Mouse (Mus musculus): ENCODE measurements at regions not wholly inside any gene's neighbourhood (a gene's known extent, or its start where the extent isn't known, plus 50 kb on each side); places are given as distances from the start of the nearest gene placed in this dataset.

GRCm38 (mm10) chr14:29784506-29784905, 62.8 kb upstream of the Cacna2d3 start:
- DNase-seq (ENCODE audit: low spot score in 2 of 2), result no peak

DNA sequence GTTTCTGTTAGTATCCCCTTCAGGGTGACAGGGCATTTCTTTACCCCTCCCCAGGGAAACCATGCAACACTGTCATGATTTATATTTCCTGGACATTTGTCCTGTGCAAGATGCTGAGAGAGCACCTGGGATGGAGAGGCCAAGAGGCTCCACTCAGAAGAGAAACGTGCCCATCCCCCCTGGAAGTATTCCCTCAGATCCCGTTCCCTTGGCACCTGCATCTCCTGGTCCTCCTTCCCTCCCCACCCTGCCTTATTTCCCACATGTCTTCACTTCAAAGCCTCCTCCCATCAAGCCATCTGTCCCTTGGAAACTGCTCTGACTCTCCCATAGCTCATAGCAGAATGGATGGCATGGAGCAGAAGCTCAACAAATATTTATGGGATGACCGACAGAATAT, 64.8 kb upstream of the Cacna2d3 start:
- DNase-seq (ENCODE audit: low spot score in 2 of 2), result no peak

- no peak for DNase-seq (ENCODE audit: low spot score in 2 of 2)
These were observed 66.1 kb upstream of the Cacna2d3 start for GRCm38 (mm10) chr14:29787796-29788195.

- DNase-seq (ENCODE audit: low spot score in 2 of 2), result no peak
These were observed 66.7 kb upstream of the Cacna2d3 start for GRCm38 (mm10) chr14:29788351-29788750.

GRCm38 (mm10) chr14:29795325-29795724, 73.7 kb upstream of the Cacna2d3 start:
- DNase-seq (ENCODE audit: low spot score in 2 of 2), result no peak

GRCm38 (mm10) chr14:29796396-29796795, 74.7 kb upstream of the Cacna2d3 start:
- no peak for DNase-seq (ENCODE audit: low spot score in 2 of 2)

DNA sequence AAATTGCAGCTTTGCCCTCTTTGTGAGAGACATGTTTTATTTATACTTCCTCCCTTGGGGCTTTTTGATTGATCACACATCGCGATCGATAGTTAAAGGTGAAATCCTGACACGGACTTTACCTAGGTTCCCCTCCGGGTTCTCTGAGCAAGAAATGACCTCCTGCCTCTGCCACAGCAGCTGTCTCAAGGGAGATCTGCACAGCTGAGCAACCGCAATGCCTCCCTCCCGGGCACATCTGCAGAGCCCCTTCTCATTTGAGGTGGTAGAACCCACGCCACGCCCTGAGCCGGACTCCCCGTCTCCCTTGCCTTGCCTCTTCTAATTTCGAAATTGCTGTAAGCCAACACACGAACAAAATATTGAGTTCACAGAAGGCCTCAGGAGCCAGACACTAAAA, 78.2 kb upstream of the Cacna2d3 start:
- DNase-seq (ENCODE audit: low spot score in 2 of 2), result no peak

DNA sequence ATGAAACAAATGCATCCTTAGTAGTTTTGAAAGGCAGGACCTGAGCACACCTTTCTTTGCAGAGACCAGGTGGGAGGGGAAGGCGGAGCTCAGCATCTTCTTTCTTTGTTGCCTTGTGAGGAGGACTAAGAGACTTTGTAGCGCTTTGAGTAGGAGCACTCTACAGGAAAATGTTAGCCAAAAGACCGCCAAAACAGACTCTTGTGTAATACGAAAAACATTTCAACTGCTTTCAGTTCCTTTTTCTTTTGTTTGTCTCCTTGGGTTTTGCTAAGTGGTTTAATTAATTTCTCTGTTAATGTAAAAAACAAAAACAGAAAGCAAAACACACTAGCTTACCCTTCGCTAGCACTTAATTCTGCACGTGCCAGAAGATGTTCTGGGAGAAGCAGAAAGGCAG, 83.6 kb upstream of the Cacna2d3 start:
- no peak for DNase-seq (ENCODE audit: low spot score in 2 of 2)

DNA sequence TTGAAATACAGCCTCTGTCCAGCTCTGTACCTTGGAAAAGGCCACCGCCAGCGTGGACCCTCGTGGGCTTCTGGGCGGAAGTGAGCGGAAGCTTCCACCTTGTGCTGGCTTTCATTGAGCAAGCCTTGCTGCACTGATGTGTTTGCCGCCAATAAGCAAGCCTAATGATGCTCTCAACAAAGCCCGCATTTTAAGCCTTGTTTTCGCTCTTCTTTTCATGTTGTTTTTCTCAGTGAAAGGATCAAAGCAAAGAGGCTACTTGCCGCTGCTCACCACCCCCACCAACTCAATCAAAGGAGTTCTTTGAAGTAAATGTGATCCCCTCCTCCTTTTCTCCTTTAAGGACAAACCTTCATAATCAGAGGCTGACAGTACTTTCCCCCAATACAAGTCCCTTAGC, 86.2 kb upstream of the Cacna2d3 start:
- no peak for DNase-seq (ENCODE audit: low spot score in 2 of 2)

DNA sequence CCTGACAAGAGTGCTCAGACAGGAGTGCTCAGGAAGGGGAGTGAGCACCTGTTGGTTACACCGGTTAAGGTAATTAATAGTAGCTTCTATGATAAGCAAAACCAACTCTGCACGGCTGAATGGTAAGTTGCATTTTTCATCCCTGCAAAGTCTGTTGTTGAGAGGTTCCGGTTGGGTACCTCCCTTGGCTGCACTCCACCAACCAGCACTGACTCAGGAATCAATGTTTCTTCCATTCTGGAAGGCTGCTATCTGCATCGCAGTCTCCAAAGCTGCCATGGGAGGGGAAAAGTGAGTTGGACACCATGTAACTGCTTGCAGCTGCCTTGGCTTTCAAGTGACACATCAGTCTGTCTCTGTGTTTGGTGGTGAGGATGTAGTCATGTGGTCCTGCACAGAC, 93.0 kb upstream of the Cacna2d3 start:
- no peak for DNase-seq (ENCODE audit: low spot score in 2 of 2)

GRCm38 (mm10) chr14:29817548-29817947, 95.9 kb upstream of the Cacna2d3 start:
- no peak for DNase-seq (ENCODE audit: low spot score in 2 of 2)

DNA sequence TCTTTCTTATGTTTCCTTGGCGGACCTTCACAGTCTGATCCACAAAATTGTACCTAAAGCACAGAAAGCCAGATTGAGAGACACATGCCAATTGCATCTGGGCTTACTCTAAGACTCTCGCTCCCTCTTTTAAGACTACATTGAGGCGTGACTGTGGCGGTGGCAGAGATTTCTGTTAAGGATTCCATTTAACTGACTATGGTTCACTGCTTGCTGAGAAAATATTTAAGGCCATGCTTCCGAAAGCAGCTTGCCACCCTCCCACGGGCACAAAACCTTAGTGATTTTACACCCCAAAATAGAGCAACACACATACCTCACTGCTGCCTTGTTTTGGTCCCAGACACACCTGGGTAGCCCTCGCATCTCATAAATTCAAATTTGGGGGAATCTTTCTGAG, 96.6 kb upstream of the Cacna2d3 start:
- no peak for DNase-seq (ENCODE audit: low spot score in 2 of 2)

DNA sequence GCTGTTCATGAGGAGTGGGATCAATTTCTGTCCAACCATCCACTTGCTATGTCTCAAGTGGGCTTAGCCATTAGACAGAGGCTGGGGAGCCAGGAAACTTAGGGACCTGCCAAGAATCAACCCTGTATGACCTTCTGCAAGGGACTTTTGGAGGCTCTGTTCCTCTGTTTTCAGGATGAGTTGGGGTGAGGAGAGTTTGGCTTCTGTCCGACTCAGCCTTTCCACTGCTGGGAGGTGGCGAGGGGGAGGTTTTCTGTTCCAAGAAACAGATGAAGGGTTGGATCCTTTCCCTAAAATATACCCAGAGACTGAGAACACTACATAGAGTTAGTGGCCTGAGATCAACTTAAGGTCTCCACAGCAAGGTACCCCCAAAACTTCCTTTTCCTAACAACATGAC, 97.1 kb upstream of the Cacna2d3 start:
- no peak for DNase-seq (ENCODE audit: low spot score in 2 of 2)

GRCm38 (mm10) chr14:29837063-29837462, 115.4 kb upstream of the Cacna2d3 start:
- DNase-seq (ENCODE audit: low spot score in 2 of 2), result no peak

GRCm38 (mm10) chr14:29839576-29839975, 117.9 kb upstream of the Cacna2d3 start:
- DNase-seq (ENCODE audit: low spot score in 2 of 2), result no peak

GRCm38 (mm10) chr14:29841361-29842117, 119.9 kb upstream of the Cacna2d3 start:
- no peak for DNase-seq (ENCODE audit: low spot score in 2 of 2)

DNA sequence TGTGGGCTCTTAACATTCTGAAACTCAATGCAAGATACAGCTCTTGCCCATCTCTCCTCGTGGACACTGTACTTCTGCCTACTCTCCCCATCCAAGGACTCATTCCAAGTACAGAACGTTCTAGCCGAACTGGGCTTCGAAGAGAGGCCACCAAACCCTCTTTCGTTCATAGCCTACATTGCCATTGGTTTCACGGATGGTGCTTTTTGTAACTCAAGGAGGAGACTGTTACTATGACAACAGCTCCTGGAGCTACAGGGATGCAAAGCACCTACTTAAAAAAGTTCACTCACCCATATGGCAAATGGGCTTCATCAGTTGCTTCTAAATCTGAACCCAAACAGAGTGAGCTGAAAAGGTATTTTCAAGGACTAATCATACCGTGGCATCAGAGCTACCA, 120.4 kb upstream of the Selenok start:
- no peak for DNase-seq (ENCODE audit: low spot score in 2 of 2)

GRCm38 (mm10) chr14:29851286-29851685, 116.8 kb upstream of the Selenok start:
- DNase-seq (ENCODE audit: low spot score in 2 of 2), result no peak

DNA sequence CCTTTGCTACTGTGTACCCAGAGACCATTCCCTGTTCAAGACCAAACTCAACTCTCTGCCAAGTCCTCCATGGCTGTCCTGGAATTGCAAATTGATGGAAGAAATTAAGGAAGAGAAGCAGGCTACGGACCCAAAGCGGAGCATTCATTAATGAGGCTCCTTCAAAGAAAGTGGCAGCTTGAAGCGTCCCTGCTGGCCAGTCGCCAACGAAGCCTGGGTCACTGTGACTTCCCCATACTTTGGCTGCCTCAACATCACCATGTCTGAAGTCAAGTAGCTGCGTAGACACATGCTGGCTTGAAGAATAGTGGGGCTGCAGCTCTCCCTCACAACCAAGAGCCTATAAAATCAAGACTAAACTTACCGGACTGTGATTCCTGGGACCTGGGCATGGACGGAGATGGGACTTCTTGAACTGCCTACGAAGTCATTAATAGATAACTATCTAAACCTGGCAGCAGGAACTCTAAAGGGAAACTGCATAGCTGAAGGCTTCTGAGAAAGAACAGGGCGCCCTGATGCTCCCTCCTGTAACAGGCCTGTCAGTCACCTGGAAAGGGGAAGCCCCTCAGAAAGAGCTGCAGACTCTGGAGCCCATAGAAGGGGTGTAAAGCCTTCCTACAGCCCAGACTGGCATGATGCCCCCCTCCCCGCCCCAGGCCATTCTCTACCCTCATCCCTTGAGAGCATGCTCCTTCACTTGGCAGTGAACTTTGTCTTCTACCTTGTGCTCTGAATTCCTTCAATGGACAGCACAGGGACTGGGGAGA, 116.0 kb upstream of the Selenok start:
- no peak for DNase-seq (ENCODE audit: low spot score in 2 of 2)

- DNase-seq (ENCODE audit: low spot score in 2 of 2), result no peak
These were observed 106.1 kb upstream of the Selenok start for GRCm38 (mm10) chr14:29862032-29862431.

GRCm38 (mm10) chr14:29866455-29867275, 101.4 kb upstream of the Selenok start:
- no peak for DNase-seq (ENCODE audit: low spot score in 2 of 2)

DNA sequence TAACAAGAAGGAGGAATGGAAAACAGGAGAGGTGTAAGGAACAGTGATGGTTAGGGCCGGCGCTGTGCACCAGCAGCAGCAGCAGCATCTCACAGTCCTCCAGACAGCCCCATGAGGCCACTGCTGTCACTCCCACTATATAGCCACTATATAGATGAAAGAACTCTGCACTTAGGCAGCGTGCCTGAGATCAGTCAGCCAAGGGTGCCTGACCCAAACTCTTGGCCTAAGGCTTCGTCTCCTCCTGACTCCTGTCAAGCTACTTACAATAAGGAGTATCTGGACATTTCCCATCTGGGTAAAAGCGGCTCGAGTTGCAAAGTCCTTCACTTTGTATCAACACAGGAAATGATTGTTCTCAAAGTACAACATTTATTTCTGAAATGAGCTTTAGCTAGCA, 100.8 kb upstream of the Selenok start:
- DNase-seq (ENCODE audit: low spot score in 2 of 2), result no peak
